Mouse (Mus musculus): ENCODE measurements around the gene Tbcd. TPM values are rescaled to one million over a fixed set of nuclear protein-coding genes. Genes with fewer than 3 reads are reported as not detected.

Gene Tbcd
- total and polyA plus RNA-seq, 3 experiments = 62.1 to 86.7 (median 70.4) TPM

GRCm38 (mm10) chr11:121547234-121547633 lies 95.5 kb downstream of the Tbcd start:
- no peaks in the 10 kb centered on the region for H3K79me2 ChIP-seq (replicated peaks; ENCODE audit: control insufficient read depth, extremely low read depth, insufficient read depth, poor library complexity, severe bottlenecking)
- no peaks in the 10 kb centered on the region for H3K9me3 ChIP-seq (replicated peaks; ENCODE audit: low read length)
- no peak overlapping the region for H3K4me3 ChIP-seq (replicated peaks in 1 of 3; ENCODE audit: low read depth in 2 of 3, low read length in 2 of 3, poor library complexity in 1 of 3)
- no peak for DNase-seq (ENCODE audit: extremely low read depth)
- H3K27ac ChIP-seq (ENCODE audit: insufficient read depth, low read depth) = no peak overlapping the region
- no peak for TF ChIP-seq MAFK (IDR thresholded peaks at IDR 0.05; ENCODE audit: insufficient replicate concordance, low read length)
- TF ChIP-seq NELFE (IDR thresholded peaks at IDR 0.05; ENCODE audit: low read depth, low read length) = no peak
- TF ChIP-seq PAX5 (IDR thresholded peaks at IDR 0.05; ENCODE audit: low read length) = no peak
- TF ChIP-seq GABPA (IDR thresholded peaks at IDR 0.05; ENCODE audit: insufficient replicate concordance, low read depth, low read length) = no peak
- no peak for TF ChIP-seq CHD1 (IDR thresholded peaks at IDR 0.05; ENCODE audit: low read depth, low read length)
- TF ChIP-seq POLR2AphosphoS2 (IDR thresholded peaks at IDR 0.05; ENCODE audit: low read depth, low read length) = no peak
- no peak for TF ChIP-seq ZC3H11A (IDR thresholded peaks at IDR 0.05; ENCODE audit: low read depth, low read length)
- TF ChIP-seq TBP (conservative IDR thresholded peaks at IDR 0.05; ENCODE audit: low read depth, low read length) = no peak
- H3K4me2 ChIP-seq (ENCODE audit: insufficient read depth, low read depth, poor library complexity, severe bottlenecking) = no peak overlapping the region
- dilution Hi-C loops (cut with MboI; ENCODE audit: extremely low pct_ligation_motif_present, extremely low pct_unique_long_range_greater_than_20kb, low sequenced_read_pairs) = no loop called here
- no peaks in the 10 kb centered on the region for H3K27me3 ChIP-seq (replicated peaks)
- H3K36me3 ChIP-seq (replicated peaks in 1 of 2; ENCODE audit: control insufficient read depth in 1 of 2, insufficient read depth in 1 of 2, low read length in 1 of 2) = peaks cover 7 to 60% of the 10 kb centered on the region in 2 experiments
- in situ Hi-C loops (cut with MboI; ENCODE audit: low pct_ligation_motif_present, low pct_unique_long_range_greater_than_20kb, low sequenced_read_pairs) = no loop called here
- H3K9ac ChIP-seq (ENCODE audit: insufficient read depth, low read depth) = no peak overlapping the region
- peaks cover 9 to 84% of the 10 kb centered on the region in 2 experiments for H3K4me1 ChIP-seq (ENCODE audit: control insufficient read depth in 1 of 2, insufficient read depth in 2 of 2)

GRCm38 (mm10) chr11:121547925-121548324 lies 96.2 kb downstream of the Tbcd start:
- H3K36me3 ChIP-seq (replicated peaks in 1 of 2; ENCODE audit: control insufficient read depth in 1 of 2, insufficient read depth in 1 of 2, low read length in 1 of 2) = peaks cover under 1 to 56% of the 10 kb centered on the region in 2 experiments
- H3K27ac ChIP-seq (ENCODE audit: insufficient read depth, low read depth) = no peak overlapping the region
- dilution Hi-C loops (cut with MboI; ENCODE audit: extremely low pct_ligation_motif_present, extremely low pct_unique_long_range_greater_than_20kb, low sequenced_read_pairs) (no loop called here), in situ Hi-C loops (cut with MboI; ENCODE audit: low pct_ligation_motif_present, low pct_unique_long_range_greater_than_20kb, low sequenced_read_pairs) (no loop called here)
- H3K4me2 ChIP-seq (ENCODE audit: insufficient read depth, low read depth, poor library complexity, severe bottlenecking) = no peak overlapping the region
- no peaks in the 10 kb centered on the region for H3K9me3 ChIP-seq (replicated peaks; ENCODE audit: low read length)
- no peaks in the 10 kb centered on the region for H3K27me3 ChIP-seq (replicated peaks)
- no peaks in the 10 kb centered on the region for H3K79me2 ChIP-seq (replicated peaks; ENCODE audit: control insufficient read depth, extremely low read depth, insufficient read depth, poor library complexity, severe bottlenecking)
- 0 out of 2 replicates have a peak, but pooled peaks have one; percentile 14 for TF ChIP-seq MAFK (IDR thresholded peaks at IDR 0.05; ENCODE audit: insufficient replicate concordance, low read length)
- TF ChIP-seq JUND (conservative IDR thresholded peaks at IDR 0.05; ENCODE audit: low read depth, low read length) = no peak
- DNase-seq (ENCODE audit: extremely low read depth) = no peak
- H3K9ac ChIP-seq (ENCODE audit: insufficient read depth, low read depth) = no peak overlapping the region
- H3K4me1 ChIP-seq (ENCODE audit: control insufficient read depth in 1 of 2, insufficient read depth in 2 of 2) = peaks cover 9 to 88% of the 10 kb centered on the region in 2 experiments
- no peak overlapping the region for H3K4me3 ChIP-seq (replicated peaks in 1 of 3; ENCODE audit: low read depth in 2 of 3, low read length in 2 of 3, poor library complexity in 1 of 3)

GRCm38 (mm10) chr11:121548996-121549842 lies 97.5 kb downstream of the Tbcd start:
- dilution Hi-C loops (cut with MboI; ENCODE audit: extremely low pct_ligation_motif_present, extremely low pct_unique_long_range_greater_than_20kb, low sequenced_read_pairs) (no loop called here), in situ Hi-C loops (cut with MboI; ENCODE audit: low pct_ligation_motif_present, low pct_unique_long_range_greater_than_20kb, low sequenced_read_pairs) (no loop called here)
- H3K79me2 ChIP-seq (replicated peaks; ENCODE audit: control insufficient read depth, extremely low read depth, insufficient read depth, poor library complexity, severe bottlenecking) = no peaks in the 10 kb centered on the region
- peaks cover 0 to 48% of the 10 kb centered on the region in 2 experiments for H3K36me3 ChIP-seq (replicated peaks in 1 of 2; ENCODE audit: control insufficient read depth in 1 of 2, insufficient read depth in 1 of 2, low read length in 1 of 2)
- H3K27me3 ChIP-seq (replicated peaks) = no peaks in the 10 kb centered on the region
- H3K9ac ChIP-seq (ENCODE audit: insufficient read depth, low read depth) = no peak overlapping the region
- TF ChIP-seq ZNF384 (IDR thresholded peaks at IDR 0.05; ENCODE audit: low read depth, low read length) = no peak
- TF ChIP-seq ELF1 (IDR thresholded peaks at IDR 0.05; ENCODE audit: low read depth, low read length) = no peak
- TF ChIP-seq MAZ (IDR thresholded peaks at IDR 0.05; ENCODE audit: low read depth, low read length) = no peak
- no peak for TF ChIP-seq PAX5 (IDR thresholded peaks at IDR 0.05; ENCODE audit: low read length)
- no peak for TF ChIP-seq USF1 (IDR thresholded peaks at IDR 0.05; ENCODE audit: low read depth, low read length)
- TF ChIP-seq BHLHE40 (IDR thresholded peaks at IDR 0.05; ENCODE audit: low read depth, low read length) = no peak
- no peak for TF ChIP-seq TCF12 (IDR thresholded peaks at IDR 0.05; ENCODE audit: low read depth, low read length)
- TF ChIP-seq ZKSCAN1 (IDR thresholded peaks at IDR 0.05; ENCODE audit: borderline replicate concordance, low read depth, low read length) = no peak
- no peak for TF ChIP-seq MAFK (IDR thresholded peaks at IDR 0.05; ENCODE audit: insufficient replicate concordance, low read length)
- no peak for TF ChIP-seq ZMIZ1 (IDR thresholded peaks at IDR 0.05; ENCODE audit: low read depth, low read length)
- TF ChIP-seq HCFC1 (IDR thresholded peaks at IDR 0.05; ENCODE audit: low read depth, low read length) = no peak
- no peak for TF ChIP-seq RAD21 (IDR thresholded peaks at IDR 0.05; ENCODE audit: low read depth, low read length)
- no peak for TF ChIP-seq SIN3A (IDR thresholded peaks at IDR 0.05; ENCODE audit: low read length)
- no peak for TF ChIP-seq TBP (conservative IDR thresholded peaks at IDR 0.05; ENCODE audit: low read depth, low read length)
- no peak for TF ChIP-seq JUND (conservative IDR thresholded peaks at IDR 0.05; ENCODE audit: low read depth, low read length)
- no peak for TF ChIP-seq NELFE (IDR thresholded peaks at IDR 0.05; ENCODE audit: low read depth, low read length)
- TF ChIP-seq POLR2AphosphoS2 (IDR thresholded peaks at IDR 0.05; ENCODE audit: low read depth, low read length) = no peak
- no peak for TF ChIP-seq GABPA (IDR thresholded peaks at IDR 0.05; ENCODE audit: insufficient replicate concordance, low read depth, low read length)
- H3K4me2 ChIP-seq (ENCODE audit: insufficient read depth, low read depth, poor library complexity, severe bottlenecking) = no peak overlapping the region
- no peak overlapping the region for H3K4me3 ChIP-seq (replicated peaks in 1 of 3; ENCODE audit: low read depth in 2 of 3, low read length in 2 of 3, poor library complexity in 1 of 3)
- H3K27ac ChIP-seq (ENCODE audit: insufficient read depth, low read depth) = no peak overlapping the region
- peaks cover 6 to 81% of the 10 kb centered on the region in 2 experiments for H3K4me1 ChIP-seq (ENCODE audit: control insufficient read depth in 1 of 2, insufficient read depth in 2 of 2)
- H3K9me3 ChIP-seq (replicated peaks; ENCODE audit: low read length) = no peaks in the 10 kb centered on the region
- DNase-seq (ENCODE audit: extremely low read depth) = no peak

Data from CH12.LX (cell line).